Mouse (Mus musculus) urinary bladder, postnatal 4 days (tissue): ENCODE measurements around the gene Atp5d.

Experiments used
- DNase-seq, 2 experiments: peaks; one replicate each; pipeline ENCODE4 v3.0.0; 2021 to 2022; ENCODE audit warnings: low spot score in 2 of 2

The Atp5d gene

DNA sequence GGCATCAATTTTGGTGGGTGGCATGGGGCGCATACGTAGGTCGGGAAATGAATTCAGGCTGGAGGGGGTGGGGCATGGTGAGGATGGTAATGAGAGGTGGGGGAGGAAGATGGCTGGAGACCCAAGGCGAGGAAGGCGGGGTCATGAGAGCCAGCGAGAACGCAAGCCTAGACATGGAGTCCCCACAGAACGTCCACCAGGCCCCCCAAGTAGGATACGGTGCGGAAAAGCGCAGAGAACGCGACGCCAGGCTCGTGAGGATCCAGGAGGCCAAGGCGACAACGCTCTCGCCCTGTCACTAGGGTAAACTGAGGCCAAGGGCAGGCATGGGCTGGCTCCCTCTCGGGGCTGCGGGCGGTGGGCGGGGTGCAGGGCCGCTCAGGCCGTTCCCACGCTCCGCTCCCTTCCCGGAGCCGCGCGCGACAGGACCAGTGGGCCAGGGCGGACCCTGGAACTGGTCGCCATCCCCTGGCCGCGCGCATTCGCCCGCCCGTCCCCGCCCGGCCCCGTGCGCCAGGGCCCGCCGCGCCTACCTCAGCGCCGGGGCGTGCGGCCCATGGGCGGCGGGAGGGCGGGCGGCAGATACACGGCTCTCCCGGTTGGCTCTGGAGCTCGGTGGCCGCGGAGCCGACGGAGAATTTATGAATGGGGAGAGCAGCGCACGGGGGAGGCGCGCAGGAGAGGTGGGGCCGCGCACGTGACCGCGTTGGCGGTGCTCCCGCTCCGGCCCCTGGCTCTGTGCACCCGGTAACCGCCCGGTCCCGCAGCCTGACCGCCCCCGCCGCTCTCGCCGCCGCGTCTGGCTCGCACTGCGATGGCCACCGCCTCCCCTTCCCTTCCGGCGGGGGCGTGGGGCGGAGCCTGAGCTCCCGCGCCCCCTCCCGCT lies at the start of gene Atp5d:
TSS of gene Atp5d (plus strand) at position 80 of the 886 bp plus-strand sequence.
- no peak for DNase-seq

DNA sequence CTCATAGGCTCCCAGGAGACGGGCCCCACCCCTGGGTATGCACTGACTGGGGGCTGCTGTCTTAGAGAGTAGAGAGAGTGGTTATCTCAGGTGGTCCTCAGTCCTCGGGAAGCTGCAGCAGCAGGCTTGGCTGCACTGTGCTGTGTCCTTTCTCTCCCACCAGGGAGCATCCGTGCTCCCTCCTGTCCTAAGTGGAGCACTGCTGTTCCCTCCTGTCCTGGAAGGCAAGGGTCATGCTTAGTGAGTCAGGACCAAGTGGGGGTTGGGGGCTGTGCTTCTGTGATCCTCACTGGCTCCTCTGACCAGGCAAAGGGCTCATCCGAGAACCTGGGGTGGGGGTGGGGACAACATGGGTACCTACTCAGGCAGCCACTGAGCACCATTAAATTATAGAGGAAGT lies 49.3 kb upstream of the Atp5d start:
- no peak for DNase-seq

DNA sequence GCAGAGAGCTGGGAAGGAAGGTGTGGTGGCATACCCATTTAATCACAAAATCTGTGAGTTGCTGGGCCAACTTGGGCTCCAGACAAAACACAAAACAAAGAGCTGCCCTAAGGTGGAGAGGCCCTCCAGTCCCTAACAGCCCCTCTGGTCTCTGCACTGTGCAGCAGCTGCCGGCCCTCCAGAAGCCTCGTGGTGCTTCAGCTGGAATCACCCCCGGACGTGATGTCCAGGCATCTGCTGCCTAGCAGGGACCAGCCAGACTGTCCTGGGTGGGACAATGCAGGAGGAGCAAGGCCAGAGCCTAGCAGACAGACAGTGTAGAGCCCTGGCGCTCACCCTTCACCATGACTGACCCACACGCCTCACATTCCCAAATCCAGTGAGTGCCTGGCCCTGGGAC lies 46.9 kb upstream of the Atp5d start:
- no peak for DNase-seq

DNA sequence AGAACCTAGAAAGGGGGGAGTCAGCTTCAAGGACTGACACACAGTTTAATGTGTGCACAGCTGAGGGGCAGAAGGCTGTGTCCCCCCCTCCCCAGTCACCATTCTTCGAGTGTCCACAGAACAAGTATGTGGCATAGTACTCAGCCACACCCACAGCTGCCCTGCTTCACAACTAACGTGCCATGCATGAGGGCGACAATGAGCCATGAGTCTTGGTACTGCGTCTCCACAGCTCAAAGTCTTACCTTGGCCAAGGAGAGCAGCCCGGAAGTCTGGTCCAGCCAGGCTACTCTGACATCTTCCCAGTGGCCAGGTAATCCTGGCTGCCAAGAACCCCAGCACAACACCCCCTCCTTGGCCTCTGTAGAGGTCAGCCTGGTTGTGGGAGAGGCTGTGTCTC lies 45.7 kb upstream of the Atp5d start:
- no peak for DNase-seq

DNA sequence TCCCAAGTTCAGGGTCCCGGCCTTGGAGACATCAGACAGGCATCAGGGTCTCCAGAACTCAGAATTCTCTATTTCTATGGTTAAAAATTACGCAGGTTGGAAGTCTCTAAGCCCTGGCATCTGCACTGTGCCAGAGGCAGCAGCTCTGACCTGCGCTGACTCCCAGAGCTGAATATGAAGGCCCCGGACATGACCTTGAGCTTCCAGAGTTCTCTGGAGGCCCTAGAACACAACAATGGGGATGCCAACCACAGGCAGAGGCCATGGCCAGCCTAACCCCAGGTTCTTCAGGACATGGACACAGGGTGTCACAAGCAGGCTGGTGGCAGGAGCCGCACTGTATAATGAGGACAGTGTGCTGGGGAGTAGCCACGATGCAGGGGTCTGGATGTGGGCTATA lies 44.3 kb upstream of the Atp5d start:
- DNase-seq, result no peak

DNA sequence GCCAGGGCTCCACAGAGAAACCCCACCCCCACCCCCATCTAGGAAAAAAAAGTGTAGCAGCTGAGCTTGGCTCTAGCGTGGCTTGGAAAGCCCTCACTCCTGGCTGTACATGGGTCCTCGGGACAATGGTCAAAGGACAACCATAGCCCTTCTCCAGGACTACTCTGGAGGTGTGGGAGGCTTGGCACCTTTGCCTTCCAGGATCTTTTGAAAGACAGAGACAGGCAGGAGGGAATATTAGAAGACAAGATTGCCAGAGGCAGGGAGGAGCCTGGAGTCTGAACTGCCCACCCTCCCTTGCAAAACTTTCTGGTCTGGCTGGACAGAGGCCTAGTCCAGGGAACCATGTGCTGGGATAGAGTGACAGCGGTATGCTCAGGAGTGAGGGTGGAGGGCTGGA lies 43.7 kb upstream of the Atp5d start:
- no peak for DNase-seq

DNA sequence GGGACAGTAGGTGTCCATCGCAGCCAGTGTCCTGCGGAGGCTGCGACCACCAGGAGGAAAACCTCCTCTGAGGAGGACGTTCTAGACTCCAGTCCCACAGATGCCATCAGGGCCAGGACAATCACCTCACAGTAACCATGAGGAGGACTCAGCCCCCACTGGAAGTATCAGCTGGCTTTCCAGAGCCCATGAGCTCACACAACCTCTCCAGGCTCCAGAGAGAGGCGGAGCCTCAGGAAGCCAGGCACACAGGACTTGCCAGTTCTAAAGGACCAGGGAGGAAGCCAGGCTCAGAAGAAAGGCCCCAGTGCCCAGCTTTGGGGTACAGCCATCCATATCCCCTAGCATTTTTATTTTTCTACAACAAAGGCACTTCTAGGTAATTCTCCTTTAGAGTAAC lies 42.9 kb upstream of the Atp5d start:
- DNase-seq, result no peak

DNA sequence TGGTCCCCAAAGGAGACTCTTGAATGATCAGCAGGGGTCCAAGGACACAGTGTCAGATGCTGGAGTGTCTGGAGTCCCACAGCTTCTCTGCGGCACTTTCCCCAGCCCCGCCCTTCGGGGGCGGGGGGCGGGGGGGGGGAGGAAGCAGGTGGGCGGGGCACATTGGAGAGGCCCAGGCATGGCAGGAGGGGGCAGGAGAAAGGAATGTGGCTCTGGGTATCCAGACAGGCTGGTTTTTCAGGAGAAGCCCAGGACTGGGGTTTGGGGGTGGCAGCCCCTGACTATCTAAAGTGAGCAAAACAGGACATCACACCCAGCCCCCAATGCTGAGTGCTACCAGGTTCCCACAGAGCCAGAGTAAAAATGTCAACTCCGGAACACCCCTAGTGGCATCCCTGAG lies 41.2 kb upstream of the Atp5d start:
- no peak for DNase-seq

DNA sequence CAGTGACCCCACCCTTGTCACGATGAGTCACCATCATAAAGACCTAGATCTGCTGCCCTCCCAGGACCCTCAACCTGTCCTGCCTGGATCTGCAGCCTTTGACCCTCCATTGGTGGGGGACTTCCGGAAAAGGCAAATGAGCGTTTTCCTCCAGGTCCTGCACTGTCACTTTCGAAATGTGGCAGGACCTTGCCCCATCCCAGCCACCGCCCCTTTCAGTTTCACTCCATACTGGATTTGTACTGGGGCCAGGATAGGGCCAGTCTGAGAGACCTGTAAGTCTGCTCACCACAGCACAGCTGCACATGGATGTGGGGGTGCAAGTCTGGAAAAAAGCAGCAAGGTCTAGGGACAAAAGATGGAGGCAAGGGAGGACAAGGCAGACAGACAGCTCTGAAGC lies 39.8 kb upstream of the Atp5d start:
- no peak for DNase-seq

DNA sequence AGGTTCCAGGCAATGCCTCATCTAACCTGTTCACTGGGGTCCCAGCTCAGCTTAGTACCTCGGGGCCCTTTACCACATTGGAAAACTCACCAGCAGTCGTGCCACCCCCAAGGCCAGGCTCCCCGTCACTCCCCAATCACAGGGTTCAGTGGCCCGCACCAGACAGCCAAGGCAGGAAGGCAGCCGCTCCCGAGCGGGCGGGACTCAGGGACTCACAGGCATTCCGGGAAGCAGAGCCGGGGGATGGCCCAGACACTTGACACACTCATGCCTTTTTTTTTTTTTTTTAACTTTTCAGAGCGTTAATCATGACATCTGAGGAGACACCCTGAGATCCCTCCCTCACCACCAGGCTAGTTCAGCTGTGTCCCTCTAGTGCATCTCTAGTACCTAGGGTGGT lies 37.5 kb upstream of the Atp5d start:
- no peak for DNase-seq

DNA sequence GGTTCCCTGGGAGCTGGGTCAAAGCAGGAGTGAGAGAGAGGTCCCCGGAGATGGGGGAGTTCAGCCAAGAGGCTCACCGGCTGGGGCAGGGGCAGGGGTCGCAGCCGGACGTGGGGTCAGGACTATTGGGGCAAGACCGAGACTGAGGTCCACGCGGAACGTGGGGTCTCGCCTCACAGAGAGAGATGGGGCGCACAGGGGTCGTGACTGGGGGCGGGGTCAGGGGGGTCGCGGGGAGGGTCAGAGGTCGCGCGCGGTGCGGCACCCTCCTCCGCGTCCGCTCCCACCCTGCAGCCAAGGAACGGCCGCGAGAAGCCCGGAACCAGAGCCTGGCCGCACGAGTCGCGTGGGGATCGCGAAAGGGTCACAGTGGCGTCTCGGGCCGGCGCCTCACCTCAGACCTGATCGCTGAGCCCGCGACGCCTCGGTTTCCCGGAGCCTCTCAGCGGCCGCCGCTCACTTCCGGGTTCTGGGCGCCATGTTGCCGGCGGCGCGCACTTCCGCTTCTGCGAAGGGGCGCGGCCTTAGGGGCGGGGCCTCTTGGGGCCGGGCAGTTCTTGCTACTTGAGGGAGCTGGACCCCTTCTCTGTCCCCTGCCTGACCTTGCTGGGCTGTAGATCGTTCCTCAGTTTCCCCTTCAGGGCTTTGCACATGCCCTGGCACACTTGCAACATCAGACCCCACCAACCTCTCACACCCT lies 36.1 kb upstream of the Atp5d start:
- peak; percentile 83 to 91 for DNase-seq

DNA sequence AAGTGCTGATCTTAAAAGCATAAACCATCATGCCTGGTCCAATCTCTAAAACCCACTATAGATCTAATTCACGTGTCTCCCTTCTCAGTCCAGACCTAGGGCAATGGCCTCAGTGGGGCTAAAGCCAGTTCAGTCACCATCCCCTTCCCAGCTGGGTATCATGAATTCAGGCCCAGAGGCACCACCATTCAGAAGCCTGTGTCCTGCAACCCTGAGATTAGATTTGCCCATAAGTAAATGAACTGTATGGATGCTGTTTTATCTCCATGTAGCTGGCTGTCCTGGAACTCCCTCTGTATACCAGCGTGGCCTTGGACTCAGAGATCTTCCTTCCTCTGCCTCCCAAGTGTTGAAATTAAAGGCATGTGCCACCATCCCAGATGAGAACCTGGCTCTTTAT lies 35.4 kb upstream of the Atp5d start:
- no peak for DNase-seq

DNA sequence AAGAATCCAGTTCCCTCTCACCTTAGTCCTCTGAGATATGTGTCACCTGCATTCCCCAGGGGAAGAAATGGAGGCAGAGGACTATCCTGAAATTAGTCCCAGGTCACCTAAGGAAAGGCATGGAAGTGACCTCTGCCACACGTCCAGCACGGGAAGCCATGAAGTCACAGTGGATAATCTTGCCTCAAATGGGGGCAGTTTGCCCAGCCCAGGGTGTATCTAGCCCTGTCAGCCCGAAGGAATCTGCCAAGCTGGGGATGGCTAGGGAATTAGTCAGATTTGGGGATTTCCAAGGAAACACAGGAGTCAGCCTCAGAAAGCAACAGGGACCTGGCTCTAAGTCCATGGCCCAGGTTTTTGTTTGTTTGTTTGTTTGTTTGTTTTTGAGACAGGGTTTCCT lies 34.3 kb upstream of the Atp5d start:
- no peak for DNase-seq

DNA sequence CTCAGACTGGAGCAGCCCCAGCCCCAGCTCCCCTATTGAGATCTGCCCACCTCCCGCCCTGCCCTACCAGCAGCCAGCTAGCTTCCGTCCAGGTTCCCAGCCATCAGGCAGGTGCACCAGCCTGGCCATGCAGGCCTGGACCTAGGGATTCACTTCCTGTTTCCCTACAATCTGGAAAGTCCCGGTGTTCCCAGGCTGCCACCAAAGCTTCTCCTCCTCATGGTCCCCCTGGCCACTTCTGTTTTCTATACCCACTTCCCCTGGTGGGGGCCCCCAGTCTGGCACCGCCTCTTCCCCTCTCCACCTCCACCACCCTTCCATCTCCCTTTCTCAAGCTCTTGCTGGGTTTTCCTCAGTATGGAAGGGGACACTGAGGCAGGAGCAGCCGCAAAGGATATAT lies 33.0 kb upstream of the Atp5d start, which contains the start of gene Sbno2:
TSS of gene Sbno2 (minus strand) at position 112 of the 400 bp plus-strand sequence.
- DNase-seq, result no peak

DNA sequence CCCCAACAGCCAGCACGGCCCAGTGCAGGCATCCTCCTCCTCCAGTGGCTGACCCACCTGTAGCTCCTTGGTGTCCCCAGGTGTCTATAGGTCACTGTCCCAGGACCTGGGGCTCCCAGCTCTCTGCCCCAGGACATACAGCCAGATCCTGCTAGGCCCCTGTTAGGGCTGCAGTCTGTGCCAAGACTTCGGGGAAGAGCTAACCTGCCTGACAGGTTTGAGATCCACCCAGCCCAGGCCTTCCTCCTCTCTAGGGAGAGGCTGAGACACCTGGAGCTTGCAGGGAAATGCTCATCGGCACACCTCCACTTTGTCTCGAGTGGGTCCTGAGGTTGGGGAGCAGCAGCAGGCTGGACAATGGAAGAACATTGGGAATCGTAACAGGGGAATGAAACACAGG lies 32.5 kb upstream of the Atp5d start:
- no peak for DNase-seq

DNA sequence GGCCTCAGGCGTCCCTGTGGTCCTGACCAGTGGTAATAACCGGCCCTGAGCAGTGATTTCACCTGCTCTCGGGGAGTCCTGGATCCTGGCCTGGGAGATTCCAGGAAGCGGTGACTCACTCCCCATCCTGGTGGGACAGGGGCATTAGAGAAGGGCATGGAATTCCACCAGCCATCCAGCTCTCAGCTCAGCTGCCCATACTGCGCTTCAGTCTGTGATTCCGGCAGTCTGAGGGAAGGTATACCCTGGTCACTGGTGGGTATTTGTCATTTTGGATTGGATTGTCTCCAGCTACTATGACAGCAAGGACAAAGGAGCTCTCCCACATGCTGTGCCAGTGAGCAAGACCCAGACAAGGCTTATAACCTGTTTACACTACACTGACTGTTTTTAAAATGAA lies 30.8 kb upstream of the Atp5d start:
- DNase-seq, result no peak

DNA sequence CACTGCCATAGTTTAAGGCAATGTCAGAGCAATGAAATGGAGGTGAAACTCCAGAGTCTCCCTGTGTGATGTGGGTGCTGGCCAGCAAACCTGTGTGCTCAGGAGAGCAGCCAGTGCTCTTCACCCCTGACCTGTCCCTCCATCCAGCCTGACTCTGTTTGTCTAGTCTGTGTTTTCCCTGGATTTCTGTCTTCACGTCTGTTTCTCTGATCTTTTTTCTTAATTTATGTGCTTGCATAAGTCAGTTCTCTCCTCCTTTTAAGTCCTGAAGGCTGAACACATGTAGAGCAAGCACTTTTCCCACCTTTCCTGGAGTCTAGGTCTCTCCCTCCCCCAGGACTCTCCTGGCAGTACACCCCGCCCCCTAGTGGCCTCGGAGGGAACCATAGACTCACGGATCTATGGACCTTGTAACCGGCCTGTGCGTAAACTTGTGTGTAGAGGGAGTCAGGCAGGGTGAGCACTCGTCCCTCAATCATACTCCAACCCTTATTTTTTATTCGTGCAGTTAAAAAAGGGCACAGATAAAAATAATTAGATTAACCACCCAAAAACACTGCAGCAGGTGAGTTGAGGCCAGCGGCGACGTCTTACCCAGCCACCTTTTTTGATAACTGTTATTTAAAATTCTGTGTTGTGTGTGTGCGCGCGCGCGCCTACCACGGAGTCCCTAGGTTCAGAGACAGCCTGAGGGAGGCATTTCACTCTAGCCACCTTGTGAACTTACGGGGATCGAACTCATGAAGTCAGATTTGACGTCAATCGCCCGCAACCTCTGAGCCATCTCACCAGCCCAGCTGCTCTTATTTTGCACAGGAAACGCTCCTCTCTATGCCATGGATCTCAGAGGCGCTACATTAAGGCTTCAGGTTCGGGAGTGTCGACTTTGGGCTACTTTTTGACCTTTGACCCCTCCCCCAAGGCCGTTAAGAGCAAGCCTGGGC lies 23.8 kb upstream of the Atp5d start:
- peak; percentile 82 to 97 for DNase-seq

DNA sequence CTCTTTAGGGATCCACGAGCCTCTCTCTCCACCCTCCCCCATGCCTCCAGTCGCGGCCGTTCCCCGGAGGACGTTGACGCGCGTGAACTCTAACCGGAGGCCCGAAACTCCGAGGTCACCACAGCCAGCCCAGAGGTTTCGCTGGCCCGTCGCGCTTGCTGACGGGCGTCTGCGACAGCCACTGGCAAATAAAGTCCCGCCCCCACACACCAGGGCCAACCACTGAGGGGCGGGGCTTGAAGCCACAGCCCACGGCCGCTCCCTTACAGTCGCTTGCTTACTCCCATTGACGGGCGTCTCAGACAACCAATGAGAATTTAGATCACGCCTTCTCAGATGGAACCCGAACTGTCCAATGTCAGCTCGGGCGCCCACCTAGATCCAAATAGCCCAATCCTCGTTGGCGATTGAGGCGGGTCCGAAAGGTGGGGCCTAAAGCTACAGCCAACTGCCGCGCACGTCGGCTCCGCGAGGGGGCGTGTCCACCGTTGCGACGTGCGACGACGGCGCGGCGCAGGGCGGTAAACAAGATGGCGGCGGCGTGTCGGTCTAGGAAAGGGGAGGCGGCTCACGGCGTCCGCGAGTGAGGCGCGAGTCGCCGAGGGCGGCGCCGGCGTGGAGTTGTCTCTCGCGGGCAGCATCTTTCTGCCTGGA lies 23.0 kb upstream of the Atp5d start, which contains the start of gene Stk11:
TSS of gene Stk11 (plus strand) at position 514 of the 654 bp plus-strand sequence.
- peak; percentile 99 to 100 for DNase-seq

DNA sequence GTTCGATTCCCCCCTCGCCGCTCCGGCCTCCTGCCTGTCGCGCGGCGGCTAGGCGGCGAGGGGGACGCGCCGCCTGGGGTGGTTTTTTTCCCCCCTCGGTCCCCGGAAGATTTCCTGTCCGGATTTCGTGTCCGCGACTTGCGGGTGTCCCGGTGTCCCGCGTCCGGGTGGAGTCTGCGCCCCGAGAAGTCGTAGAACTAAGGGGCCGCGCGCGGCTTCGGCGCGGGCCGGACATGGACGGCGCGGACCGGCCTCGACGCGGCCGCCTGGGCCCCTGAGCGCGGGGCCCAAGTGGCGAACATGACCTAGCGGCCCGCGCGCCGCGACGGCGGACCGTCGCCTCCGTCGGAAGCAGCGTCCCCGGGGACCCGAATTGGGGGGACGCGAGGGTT lies 22.5 kb upstream of the Atp5d start:
- DNase-seq, result no peak

DNA sequence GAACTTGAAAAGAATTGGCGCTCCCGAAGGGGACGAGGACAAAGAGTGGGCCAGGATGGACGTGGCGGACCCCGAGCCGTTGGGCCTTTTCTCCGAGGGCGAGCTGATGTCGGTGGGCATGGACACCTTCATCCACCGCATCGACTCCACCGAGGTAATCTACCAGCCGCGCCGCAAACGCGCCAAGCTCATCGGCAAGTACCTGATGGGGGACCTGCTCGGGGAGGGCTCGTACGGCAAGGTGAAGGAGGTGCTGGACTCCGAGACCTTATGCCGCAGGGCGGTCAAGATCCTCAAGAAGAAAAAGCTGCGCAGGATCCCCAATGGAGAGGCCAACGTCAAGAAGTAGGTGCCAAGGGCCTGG lies 21.9 kb upstream of the Atp5d start:
- DNase-seq, result no peak

DNA sequence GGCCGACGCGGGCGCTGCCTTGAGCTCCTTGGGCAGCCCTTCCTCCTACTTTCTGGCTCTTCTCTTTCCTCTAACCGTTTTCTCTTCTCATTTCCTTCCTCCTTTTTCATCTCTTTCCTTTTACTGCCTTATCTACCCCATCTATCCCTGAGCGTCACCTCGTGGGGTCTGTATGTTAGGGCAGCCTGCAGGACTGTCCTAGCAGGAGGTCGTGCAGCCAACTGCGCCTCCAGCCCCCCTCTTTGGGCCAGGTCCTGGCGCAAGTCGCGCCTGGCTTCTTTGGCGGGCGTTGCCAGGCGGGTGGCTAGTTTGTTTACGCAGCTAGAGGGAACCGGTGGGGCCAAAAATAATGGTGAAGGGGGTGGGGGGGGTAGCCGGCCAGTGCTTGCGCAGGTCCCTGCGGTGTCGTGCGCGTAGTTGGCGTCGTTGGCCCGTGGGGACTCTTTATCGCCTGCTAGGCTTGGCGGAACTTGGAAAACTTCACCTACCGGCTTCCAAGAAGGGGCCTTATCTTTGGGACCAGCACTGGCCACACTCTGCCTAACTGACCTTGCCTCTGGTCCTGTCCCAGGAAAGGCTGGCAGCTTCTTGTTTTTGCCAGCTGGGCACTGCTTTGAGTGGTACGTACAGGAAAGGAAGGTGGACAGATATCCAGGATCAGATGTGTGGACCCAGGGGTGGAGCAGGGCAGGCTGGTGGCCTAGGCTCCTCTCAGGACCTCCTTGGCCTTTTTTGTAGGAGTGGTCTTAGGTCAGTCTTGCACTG lies 21.3 kb upstream of the Atp5d start:
- no peak for DNase-seq
